Mouse (Mus musculus): ENCODE results near the gene Tmem145. TPM values are rescaled to one million over a fixed set of nuclear protein-coding genes. Genes with fewer than 3 reads are reported as not detected.

The Tmem145 gene
- polyA plus RNA-seq, 1 experiment from 2014 or later: 0.10 TPM

GRCm38 (mm10) chr7:25269029-25269428, 36.9 kb upstream of the Tmem145 start:
- Histone ChIP-seq H3K27me3 (ENCODE audit: insufficient read depth, low read length) (no peaks in the 10 kb centered on the region), H3K4me3 (ENCODE audit: low read length) (peak overlapping the region; percentile 76), H3K4me1 (ENCODE audit: insufficient read depth, low read length) (peaks cover 25% of the 10 kb centered on the region), H3K4me2 (replicated peaks; ENCODE audit: low read depth, low read length) (peak overlapping the region; percentile 82), H3K9ac (replicated peaks; ENCODE audit: low read length) (peak overlapping the region; percentile 85), H3K36me3 (ENCODE audit: insufficient read depth, low read length) (peaks cover 27% of the 10 kb centered on the region), H3K9me3 (ENCODE audit: low read length) (no peaks in the 10 kb centered on the region), H3K27ac (ENCODE audit: low read length) (peak overlapping the region; percentile 74)
- WGBS: 39% methylated on average over 4 of the region's 4 CpGs
- no peak for ATAC-seq (ENCODE audit: low FRiP score, low TSS enrichment)

GRCm38 (mm10) chr7:25269545-25270271, 36.2 kb upstream of the Tmem145 start:
- Histone ChIP-seq H3K27ac (ENCODE audit: low read length) (peak overlapping the region; percentile 74), H3K4me1 (ENCODE audit: insufficient read depth, low read length) (peaks cover 32% of the 10 kb centered on the region), H3K9me3 (ENCODE audit: low read length) (no peaks in the 10 kb centered on the region), H3K36me3 (ENCODE audit: insufficient read depth, low read length) (peaks cover 27% of the 10 kb centered on the region), H3K4me3 (ENCODE audit: low read length) (peak overlapping the region; percentile 76), H3K4me2 (replicated peaks; ENCODE audit: low read depth, low read length) (peak overlapping the region; percentile 82), H3K9ac (replicated peaks; ENCODE audit: low read length) (peak overlapping the region; percentile 85), H3K27me3 (ENCODE audit: insufficient read depth, low read length) (no peaks in the 10 kb centered on the region)
- WGBS: 76% methylated on average over 8 of the region's 8 CpGs
- ATAC-seq (ENCODE audit: low FRiP score, low TSS enrichment): no peak

DNA sequence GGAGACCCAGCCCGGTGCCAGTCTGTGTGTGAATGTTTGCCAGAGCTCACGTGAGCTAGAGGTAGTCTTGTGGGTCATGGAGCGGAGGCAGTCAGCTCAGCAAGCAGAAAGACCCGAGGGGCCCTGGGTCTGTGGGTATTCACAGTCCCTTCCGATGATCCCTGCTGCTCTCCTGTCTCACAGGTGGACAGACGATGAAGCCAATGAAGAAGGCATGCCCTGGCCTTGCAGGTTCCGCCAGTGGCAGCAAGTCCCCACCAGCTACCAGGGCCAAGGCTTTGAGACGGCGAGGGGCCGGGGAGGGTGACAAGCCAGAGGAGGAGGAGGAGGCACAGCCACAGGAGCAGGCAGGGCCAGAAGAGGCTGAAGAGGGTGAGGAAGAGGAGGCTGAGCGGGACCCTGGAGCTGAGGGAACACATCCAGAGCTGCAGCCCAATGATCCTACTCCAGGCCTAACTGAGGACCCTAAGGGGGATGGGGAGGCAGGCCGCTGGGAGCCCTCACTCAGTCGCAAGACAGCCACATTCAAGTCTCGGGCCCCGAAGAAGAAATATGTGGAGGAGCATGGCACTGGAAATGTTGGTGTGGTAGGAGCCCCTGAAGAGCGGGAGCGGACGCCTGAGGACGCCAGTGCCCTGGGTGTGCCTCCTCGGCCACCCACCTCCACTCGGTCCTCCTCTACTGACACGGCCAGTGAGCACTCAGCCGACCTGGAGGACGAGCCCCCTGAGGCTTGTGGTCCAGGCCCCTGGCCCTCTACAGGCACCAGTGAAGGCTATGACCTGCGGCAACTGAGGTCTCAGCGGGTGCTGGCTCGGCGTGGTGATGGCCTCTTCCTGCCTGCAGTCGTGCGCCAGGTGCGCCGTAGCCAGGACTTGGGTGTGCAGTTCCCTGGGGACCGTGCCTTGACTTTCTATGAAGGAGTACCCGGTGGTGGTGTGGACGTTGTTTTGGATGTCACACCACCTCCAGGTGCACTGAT, 35.0 kb upstream of the Tmem145 start:
- peak overlapping the region; percentile 85 for H3K9ac ChIP-seq (replicated peaks; ENCODE audit: low read length)
- H3K4me1 ChIP-seq (ENCODE audit: insufficient read depth, low read length): peaks cover 42% of the 10 kb centered on the region
- H3K4me2 ChIP-seq (replicated peaks; ENCODE audit: low read depth, low read length): no peak overlapping the region

DNA sequence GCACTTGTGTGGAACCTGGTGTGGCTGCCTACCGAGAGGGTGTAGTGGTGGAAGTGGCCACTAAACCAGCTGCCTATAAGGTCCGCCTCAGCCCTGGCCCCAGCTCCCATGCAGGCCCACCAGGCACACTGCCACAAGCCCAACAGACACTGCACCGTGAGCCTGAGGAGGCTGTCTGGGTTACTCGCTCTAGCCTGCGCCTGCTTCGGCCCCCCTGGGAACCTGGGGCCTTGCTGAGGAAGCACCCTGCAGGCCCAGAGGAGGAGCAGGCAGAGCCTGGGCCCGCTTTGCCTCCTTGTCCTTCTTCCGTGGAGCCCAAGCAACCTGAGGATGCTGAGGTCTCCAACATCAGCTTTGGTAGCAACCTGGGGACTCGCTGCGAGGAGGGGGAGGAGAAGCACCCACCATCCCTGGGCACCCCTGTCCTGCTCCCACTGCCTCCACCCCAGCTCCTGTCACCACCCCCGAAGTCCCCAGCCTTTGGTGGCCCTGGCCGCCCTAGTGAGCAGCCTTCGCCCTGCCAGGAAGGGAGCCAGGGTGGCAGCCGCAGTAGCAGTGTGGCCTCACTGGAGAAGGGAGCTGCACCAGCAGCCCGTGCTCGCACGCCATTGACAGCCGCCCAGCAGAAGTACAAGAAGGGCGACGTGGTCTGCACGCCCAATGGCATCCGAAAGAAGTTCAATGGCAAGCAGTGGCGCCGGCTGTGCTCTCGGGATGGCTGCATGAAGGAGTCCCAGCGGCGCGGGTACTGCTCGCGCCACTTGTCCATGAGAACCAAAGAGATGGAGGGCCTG, 34.1 kb upstream of the Tmem145 start:
- 0 out of 2 replicates have a peak overlapping the region, but pooled peaks have one; percentile 16 for H3K9ac ChIP-seq (replicated peaks; ENCODE audit: low read length)
- ATAC-seq (ENCODE audit: low FRiP score, low TSS enrichment): no peak
- 89% methylated on average over 30 of the region's 30 CpGs for WGBS

More for the DNA sequence above, 35.0 kb upstream of the Tmem145 start:
- peaks cover 27% of the 10 kb centered on the region for H3K36me3 ChIP-seq (ENCODE audit: insufficient read depth, low read length)
- WGBS: 83% methylated on average over 35 of the region's 35 CpGs
- no peak overlapping the region for H3K4me3 ChIP-seq (ENCODE audit: low read length)
- ATAC-seq (ENCODE audit: low FRiP score, low TSS enrichment): no peak
- H3K27ac ChIP-seq (ENCODE audit: low read length): peak overlapping the region; percentile 74
- no peaks in the 10 kb centered on the region for H3K27me3 ChIP-seq (ENCODE audit: insufficient read depth, low read length)
- H3K9me3 ChIP-seq (ENCODE audit: low read length): no peaks in the 10 kb centered on the region

DNA sequence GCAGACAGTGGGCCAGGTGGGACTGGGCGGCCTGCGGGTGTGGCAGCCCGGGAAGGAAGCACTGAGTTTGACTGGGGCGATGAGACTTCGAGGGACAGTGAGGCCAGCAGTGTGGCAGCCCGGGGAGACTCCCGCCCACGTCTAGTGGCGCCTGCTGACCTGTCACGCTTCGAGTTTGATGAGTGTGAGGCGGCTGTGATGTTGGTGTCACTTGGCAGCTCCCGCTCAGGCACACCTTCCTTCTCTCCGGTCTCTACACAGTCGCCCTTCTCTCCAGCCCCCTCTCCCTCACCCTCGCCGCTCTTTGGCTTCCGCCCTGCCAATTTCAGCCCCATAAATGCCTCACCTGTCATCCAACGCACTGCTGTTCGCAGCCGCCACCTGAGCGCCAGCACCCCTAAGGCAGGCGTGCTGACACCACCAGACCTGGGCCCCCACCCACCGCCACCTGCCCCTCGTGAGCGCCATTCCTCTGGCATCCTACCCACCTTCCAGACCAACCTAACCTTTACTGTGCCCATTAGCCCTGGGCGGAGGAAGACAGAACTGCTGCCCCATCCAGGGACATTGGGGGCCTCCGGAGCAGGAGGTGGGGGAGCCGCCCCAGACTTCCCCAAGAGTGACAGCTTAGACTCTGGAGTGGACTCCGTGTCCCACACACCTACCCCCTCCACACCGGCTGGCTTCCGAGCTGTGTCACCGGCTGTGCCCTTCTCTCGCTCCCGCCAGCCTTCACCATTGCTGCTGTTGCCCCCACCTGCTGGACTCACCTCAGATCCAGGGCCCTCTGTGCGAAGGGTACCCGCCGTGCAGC, 33.3 kb upstream of the Tmem145 start:
- no peak overlapping the region for H3K4me3 ChIP-seq (ENCODE audit: low read length)
- peaks cover 27% of the 10 kb centered on the region for H3K36me3 ChIP-seq (ENCODE audit: insufficient read depth, low read length)
- 0 out of 2 replicates have a peak overlapping the region, but pooled peaks have one; percentile 16 for H3K9ac ChIP-seq (replicated peaks; ENCODE audit: low read length)
- H3K27ac ChIP-seq (ENCODE audit: low read length): no peak overlapping the region
- WGBS: 84% methylated on average over 38 of the region's 38 CpGs
- no peak for ATAC-seq (ENCODE audit: low FRiP score, low TSS enrichment)
- H3K27me3 ChIP-seq (ENCODE audit: insufficient read depth, low read length): no peaks in the 10 kb centered on the region
- H3K4me1 ChIP-seq (ENCODE audit: insufficient read depth, low read length): peaks cover 48% of the 10 kb centered on the region
- no peak overlapping the region for H3K4me2 ChIP-seq (replicated peaks; ENCODE audit: low read depth, low read length)
- no peaks in the 10 kb centered on the region for H3K9me3 ChIP-seq (ENCODE audit: low read length)

More for the DNA sequence above, 34.1 kb upstream of the Tmem145 start:
- no peaks in the 10 kb centered on the region for H3K27me3 ChIP-seq (ENCODE audit: insufficient read depth, low read length)
- no peaks in the 10 kb centered on the region for H3K9me3 ChIP-seq (ENCODE audit: low read length)
- no peak overlapping the region for H3K4me2 ChIP-seq (replicated peaks; ENCODE audit: low read depth, low read length)
- peaks cover 45% of the 10 kb centered on the region for H3K4me1 ChIP-seq (ENCODE audit: insufficient read depth, low read length)
- no peak overlapping the region for H3K4me3 ChIP-seq (ENCODE audit: low read length)
- peaks cover 27% of the 10 kb centered on the region for H3K36me3 ChIP-seq (ENCODE audit: insufficient read depth, low read length)
- H3K27ac ChIP-seq (ENCODE audit: low read length): no peak overlapping the region

DNA sequence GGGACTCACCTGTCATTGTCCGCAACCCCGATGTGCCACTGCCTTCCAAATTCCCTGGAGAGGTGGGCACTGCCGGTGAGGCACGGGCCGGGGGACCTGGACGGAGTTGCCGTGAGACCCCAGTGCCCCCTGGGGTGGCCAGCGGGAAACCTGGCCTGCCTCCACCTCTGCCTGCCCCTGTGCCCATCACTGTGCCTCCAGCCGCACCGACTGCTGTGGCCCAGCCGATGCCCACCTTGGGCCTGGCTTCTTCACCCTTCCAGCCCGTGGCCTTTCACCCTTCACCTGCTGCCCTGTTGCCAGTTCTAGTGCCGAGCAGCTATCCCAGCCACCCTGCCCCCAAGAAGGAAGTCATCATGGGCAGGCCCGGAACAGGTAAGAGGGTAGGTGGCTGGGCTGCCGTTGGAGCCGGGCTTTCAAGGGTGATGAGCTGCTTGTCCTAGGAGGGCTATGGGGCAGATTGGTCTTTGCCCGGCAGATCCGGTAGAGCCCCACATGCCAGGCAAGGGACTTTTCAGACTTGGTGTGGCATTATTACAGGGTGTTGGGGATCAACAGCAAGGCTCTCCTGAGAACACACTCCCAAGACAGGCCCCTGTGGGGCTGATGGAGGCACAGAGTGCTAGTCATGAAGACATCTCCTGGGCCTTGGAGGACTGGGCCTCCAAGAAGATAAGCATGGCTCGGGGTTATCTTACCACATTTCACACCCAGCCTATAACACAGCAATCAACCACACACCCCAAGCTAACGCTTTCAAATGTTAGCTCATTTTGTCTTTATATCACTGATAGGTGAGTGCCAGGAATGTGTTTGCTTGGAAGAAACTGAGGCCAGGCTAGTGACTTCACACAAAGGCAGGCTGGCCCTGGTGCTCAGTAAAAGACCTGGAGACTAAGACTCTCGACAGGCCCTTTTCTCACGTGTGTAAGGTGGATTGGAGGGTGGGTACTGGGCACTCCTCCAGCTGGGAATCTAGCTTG, 32.4 kb upstream of the Tmem145 start:
- Histone ChIP-seq H3K9ac (replicated peaks; ENCODE audit: low read length) (0 out of 2 replicates have a peak overlapping the region, but pooled peaks have one; percentile 19), H3K27ac (ENCODE audit: low read length) (no peak overlapping the region), H3K4me2 (replicated peaks; ENCODE audit: low read depth, low read length) (no peak overlapping the region), H3K4me1 (ENCODE audit: insufficient read depth, low read length) (peaks cover 53% of the 10 kb centered on the region), H3K36me3 (ENCODE audit: insufficient read depth, low read length) (peaks cover 27% of the 10 kb centered on the region), H3K27me3 (ENCODE audit: insufficient read depth, low read length) (no peaks in the 10 kb centered on the region), H3K4me3 (ENCODE audit: low read length) (no peak overlapping the region), H3K9me3 (ENCODE audit: low read length) (no peaks in the 10 kb centered on the region)
- ATAC-seq (ENCODE audit: low FRiP score, low TSS enrichment): no peak
- 91% methylated on average over 22 of the region's 22 CpGs for WGBS

- ATAC-seq (ENCODE audit: low FRiP score, low TSS enrichment): no peak
- WGBS: 57% methylated on average over 5 of the region's 5 CpGs
- Histone ChIP-seq H3K9ac (replicated peaks; ENCODE audit: low read length) (peak overlapping the region; percentile 26; the same call in 1 of the 2 replicates), H3K27me3 (ENCODE audit: insufficient read depth, low read length) (no peaks in the 10 kb centered on the region), H3K27ac (ENCODE audit: low read length) (0 out of 2 replicates have a peak overlapping the region, but pooled peaks have one; percentile 14), H3K36me3 (ENCODE audit: insufficient read depth, low read length) (peaks cover 27% of the 10 kb centered on the region), H3K4me1 (ENCODE audit: insufficient read depth, low read length) (peaks cover 48% of the 10 kb centered on the region), H3K9me3 (ENCODE audit: low read length) (no peaks in the 10 kb centered on the region), H3K4me2 (replicated peaks; ENCODE audit: low read depth, low read length) (no peak overlapping the region), H3K4me3 (ENCODE audit: low read length) (no peak overlapping the region)
These were observed 31.3 kb upstream of the Tmem145 start for GRCm38 (mm10) chr7:25274571-25274970.

GRCm38 (mm10) chr7:25274996-25275395, 30.9 kb upstream of the Tmem145 start:
- ATAC-seq (ENCODE audit: low FRiP score, low TSS enrichment): no peak
- H3K36me3 ChIP-seq (ENCODE audit: insufficient read depth, low read length): peaks cover 27% of the 10 kb centered on the region
- no peak overlapping the region for H3K4me3 ChIP-seq (ENCODE audit: low read length)
- peaks cover 48% of the 10 kb centered on the region for H3K4me1 ChIP-seq (ENCODE audit: insufficient read depth, low read length)
- no peak overlapping the region for H3K9ac ChIP-seq (replicated peaks; ENCODE audit: low read length)
- H3K9me3 ChIP-seq (ENCODE audit: low read length): no peaks in the 10 kb centered on the region
- H3K27ac ChIP-seq (ENCODE audit: low read length): no peak overlapping the region
- no peak overlapping the region for H3K4me2 ChIP-seq (replicated peaks; ENCODE audit: low read depth, low read length)
- 87% methylated on average over 3 of the region's 3 CpGs for WGBS
- H3K27me3 ChIP-seq (ENCODE audit: insufficient read depth, low read length): no peaks in the 10 kb centered on the region

Measured in kidney, embryonic 16.5 days (tissue).